Mouse (Mus musculus) myocyte (in vitro differentiated cells): ENCODE results near the gene Gm10310.
"Not testable (repeated sequence)": the region's sequence is repeated elsewhere in the genome, so short reads cannot be mapped to it uniquely, and the experiment has no call there.

ENCODE experiments used
- MAX ChIP-seq: IDR thresholded peaks from one replicate; pipeline ENCODE4 v1.6.1; 2011; ENCODE audit warnings: low read depth, mild to moderate bottlenecking, control low read depth
- MYOD1 ChIP-seq, 3 experiments: IDR thresholded peaks; one replicate each; pipeline ENCODE4 v1.6.1; 2011; ENCODE audit warnings: control low read depth in 2 of 3, low read depth in 2 of 3, mild to moderate bottlenecking in 2 of 3, moderate library complexity in 1 of 3; ENCODE audit not compliant: insufficient read length in 2 of 3, control insufficient read depth in 1 of 3
- MYOG ChIP-seq, 3 experiments: IDR thresholded peaks; one replicate each; pipeline ENCODE4 v1.6.1; 2011; ENCODE audit warnings: control low read depth in 2 of 3, low read depth in 2 of 3, mild to moderate bottlenecking in 2 of 3; ENCODE audit not compliant: insufficient read length in 2 of 3, control insufficient read depth in 1 of 3, insufficient read depth in 1 of 3
- POLR2A ChIP-seq: IDR thresholded peaks from one replicate; pipeline ENCODE4 v1.6.1; 2011; ENCODE audit warnings: low read depth, mild to moderate bottlenecking, control low read depth, moderate library complexity; ENCODE audit not compliant: insufficient read length
- POLR2AphosphoS2 ChIP-seq: IDR thresholded peaks from one replicate; pipeline ENCODE4 v1.6.1; 2011; ENCODE audit warnings: low read depth, control low read depth; ENCODE audit not compliant: insufficient read length
- REST ChIP-seq: IDR thresholded peaks from one replicate; pipeline ENCODE4 v1.6.1; 2011; ENCODE audit warnings: mild to moderate bottlenecking, control low read depth, moderate library complexity; ENCODE audit not compliant: insufficient read depth, insufficient read length
- TCF12 ChIP-seq: IDR thresholded peaks from one replicate; pipeline ENCODE4 v1.6.1; 2011; ENCODE audit warnings: mild to moderate bottlenecking, control low read depth; ENCODE audit not compliant: poor library complexity, insufficient read depth, severe bottlenecking

GRCm38 (mm10) chr10:129966232-129966631 is 18.6 kb downstream of the Gm10310 start:
- TF ChIP-seq MYOD1 (IDR thresholded peaks at IDR 0.05; ENCODE audit: control insufficient read depth in 1 of 3, insufficient read length in 2 of 3, low read depth in 2 of 3); TCF12; POLR2A; MYOG (IDR thresholded peaks at IDR 0.05; ENCODE audit: control insufficient read depth in 1 of 3, insufficient read depth in 1 of 3, insufficient read length in 2 of 3, low read depth in 2 of 3); MAX; REST; POLR2AphosphoS2: not testable (repeated sequence)
